ENCODE assay signal across 8 mouse cellular contexts in the genomic region with DNA sequence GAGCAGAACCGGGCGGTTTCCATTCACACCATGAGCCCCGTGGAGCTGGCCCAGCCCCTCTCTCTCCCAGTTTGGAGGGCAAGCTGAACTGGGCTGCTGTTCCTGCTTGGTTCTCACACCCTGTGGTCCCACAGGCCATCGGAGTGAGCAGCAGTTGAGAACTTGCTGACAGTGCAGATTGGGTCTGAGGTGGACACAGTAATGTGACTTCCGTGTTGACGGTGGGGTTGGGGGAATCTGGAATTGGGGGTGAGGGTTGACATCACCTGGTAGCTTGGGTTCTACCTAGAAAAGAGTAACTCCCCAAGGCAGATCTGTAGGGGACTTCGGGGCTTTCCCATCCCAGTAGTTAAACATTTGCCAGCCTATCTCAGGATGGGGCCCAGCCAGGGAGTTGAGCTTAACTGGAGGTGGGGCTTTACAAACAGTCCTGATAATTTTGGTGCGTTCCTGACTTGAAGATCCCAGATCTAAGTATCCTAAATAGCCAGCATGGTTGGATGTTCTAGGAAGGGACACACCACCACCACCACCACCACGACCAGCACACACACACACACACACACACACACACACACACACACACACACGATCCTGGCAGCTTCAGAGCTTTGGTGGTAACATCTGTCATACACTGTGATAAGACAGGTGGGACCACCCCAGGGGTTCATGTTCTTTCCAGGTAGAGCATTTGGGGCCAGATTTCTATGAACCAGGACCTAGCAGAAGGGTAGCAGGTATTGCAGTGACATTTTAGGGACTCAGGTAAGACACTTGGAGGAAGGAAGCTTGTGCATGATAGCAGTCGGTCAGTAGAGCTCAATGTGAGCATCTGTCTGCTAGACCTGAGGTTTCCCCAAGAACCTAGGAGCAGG. TPM values are rescaled to one million over a fixed set of nuclear protein-coding genes. Genes with fewer than 3 reads are reported as not detected.
DNase-seq lines count a peak whose midpoint lies in the region; ATAC-seq and TF ChIP-seq lines count a peak whose summit lies in the region.
"Had no signal": no experiment of that assay in that cellular context is flagged by ENCODE, and none has a peak within 500 bp of the region (broad histone marks: within the 10 kb centered on the region; RNA-seq: fewer than 3 reads in every experiment).

No protein-coding gene starts in this region.

- no peaks in the 10 kb centered on the region for H3K27me3 ChIP-seq in cerebellum, adult 2 months (ENCODE audit: control insufficient read depth, insufficient read depth, low read length)
- no peaks in the 10 kb centered on the region for H3K27me3 ChIP-seq in heart, embryonic 16.5 days (ENCODE audit: control insufficient read depth, insufficient read depth, low read length)
- no peaks in the 10 kb centered on the region for H3K27me3 ChIP-seq in liver, embryonic 13.5 days

- peak overlapping the region; percentile 18; the same call in 1 of the 2 replicates for H3K9ac ChIP-seq in heart, embryonic 16.5 days (ENCODE audit: low read length)
- no peak overlapping the region for H3K9ac ChIP-seq in liver, embryonic 13.5 days

- peak overlapping the region; percentile 18 for H3K4me2 ChIP-seq in heart, embryonic 16.5 days (ENCODE audit: low read depth, low read length)
- H3K4me2 ChIP-seq in liver, embryonic 13.5 days, result peak overlapping the region; percentile 38

- peaks cover 78% of the 10 kb centered on the region for H3K4me1 ChIP-seq in cerebellum, adult 2 months (ENCODE audit: control insufficient read depth, insufficient read depth, low read length)
- H3K4me1 ChIP-seq in heart, embryonic 16.5 days (ENCODE audit: control insufficient read depth, insufficient read depth, low read length), result peaks cover 23% of the 10 kb centered on the region
- peaks cover 42% of the 10 kb centered on the region for H3K4me1 ChIP-seq in liver, embryonic 13.5 days (replicated peaks)

- H3K9me3 ChIP-seq in heart, embryonic 16.5 days (replicated peaks; ENCODE audit: control insufficient read depth, low read length), result no peaks in the 10 kb centered on the region
- H3K9me3 ChIP-seq in liver, embryonic 13.5 days (replicated peaks), result no peaks in the 10 kb centered on the region

- H3K27ac ChIP-seq in cerebellum, adult 2 months (ENCODE audit: insufficient read depth, low read length), result peak overlapping the region; percentile 95
- peak overlapping the region; percentile 68 for H3K27ac ChIP-seq in heart, embryonic 16.5 days (ENCODE audit: low read length)
- H3K27ac ChIP-seq in liver, embryonic 13.5 days, result peak overlapping the region; percentile 80

- ATAC-seq in heart, embryonic 16.5 days (replicated peaks; ENCODE audit: extremely low read depth, insufficient read depth, low FRiP score), result no peak
- ATAC-seq in liver, embryonic 13.5 days (ENCODE audit: low read depth), result peak; percentile 54; the same call in 1 of the 2 replicates
- ATAC-seq: midbrain, embryonic 16.5 days had no signal

- no peak for TF ChIP-seq CTCF in cerebellum, adult 2 months (IDR thresholded peaks at IDR 0.05; ENCODE audit: borderline replicate concordance, insufficient read depth, low read depth, low read length)

- no peak overlapping the region for H3K4me3 ChIP-seq in cerebellum, adult 2 months (replicated peaks; ENCODE audit: insufficient read depth, low read depth, low read length)
- H3K4me3 ChIP-seq in heart, embryonic 16.5 days (ENCODE audit: low read length), result no peak overlapping the region
- no peak overlapping the region for H3K4me3 ChIP-seq in liver, embryonic 13.5 days (replicated peaks)

- 15% methylated on average over 11 of the region's 11 CpGs for WGBS in cerebellum, adult 2 months
- WGBS in heart, embryonic 16.5 days, result 25% methylated on average over 11 of the region's 11 CpGs
- 35% methylated on average over 11 of the region's 11 CpGs for WGBS in liver, embryonic 13.5 days (ENCODE audit: insufficient replicate concordance)

- peak; percentile 67 to 69 for DNase-seq in kidney, adult 8-10 months
- DNase-seq in kidney, postnatal 4 days, result no peak
- DNase-seq in cerebellum, adult 2 months, result peak in 1 of 2 experiments; percentile 78
- DNase-seq in liver, embryonic 13.5 days, result no peak
- no peak for DNase-seq in retina, postnatal 1 day
- no peak for DNase-seq in spleen, postnatal 14 days (ENCODE audit: low spot score in 2 of 2)

- no peak for TF ChIP-seq POLR2A in cerebellum, adult 2 months (IDR thresholded peaks at IDR 0.05; ENCODE audit: borderline replicate concordance, insufficient read depth, low read length)

- H3K36me3 ChIP-seq in heart, embryonic 16.5 days (ENCODE audit: control insufficient read depth, insufficient read depth), result no peaks in the 10 kb centered on the region
- peaks cover 21% of the 10 kb centered on the region; the same call in 1 of the 2 replicates for H3K36me3 ChIP-seq in liver, embryonic 13.5 days

RNA-seq across cellular contexts. Expression of a gene that starts 16.6 kb away (rescaled TPM):
- polyA plus RNA-seq in cerebellum, adult 2 months (2012; rRNA removed), result 62.9 and 71.8 TPM in 2 replicates
- 14.5 and 15.4 TPM in 2 replicates for polyA plus RNA-seq in heart, embryonic 16.5 days (2015; fragmentation: Nextera tagmentation; extraction: Ambion mirVana)
- 11.3 and 12.8 TPM in 2 replicates for polyA plus RNA-seq in liver, embryonic 13.5 days (2015; fragmentation: Nextera tagmentation; extraction: Ambion mirVana)

RNA-seq across cellular contexts. Expression of a gene that starts 22.2 kb away (rescaled TPM):
- 5.2 and 6.5 TPM in 2 replicates for polyA plus RNA-seq in cerebellum, adult 2 months (2012; rRNA removed)
- polyA plus RNA-seq in heart, embryonic 16.5 days (2015; fragmentation: Nextera tagmentation; extraction: Ambion mirVana), result 1.2 and 1.4 TPM in 2 replicates
- 4.0 and 5.5 TPM in 2 replicates for polyA plus RNA-seq in liver, embryonic 13.5 days (2015; fragmentation: Nextera tagmentation; extraction: Ambion mirVana)

Comparison
In these comparisons a context has a peak if more than half of its experiments do, and no peak if none do; other contexts are left out.
1. DNase-seq: peak in kidney, adult 8-10 months (2 of 2); none in kidney, postnatal 4 days (0 of 2), liver, embryonic 13.5 days (single experiment), retina, postnatal 1 day (single experiment) and spleen, postnatal 14 days (0 of 2).
2. Peak in every context shown above with its lines, with median percentiles within 50 percentile points of each other: H3K27ac ChIP-seq.